Mouse (Mus musculus) cortical plate, adult 2 months (tissue): ENCODE measurements around the gene Gzmk.

Source experiments
- CTCF ChIP-seq: fragments of 200-500 bp; IDR thresholded peaks from 2 replicates; pipeline ENCODE4 v1.5.1; 2011; ENCODE audit warnings: mild to moderate bottlenecking, control low read depth, low read length; ENCODE audit not compliant: insufficient read depth; ENCODE audit errors: extremely low read depth
- POLR2A ChIP-seq: fragments of 200-500 bp; IDR thresholded peaks from 2 replicates; pipeline ENCODE4 v1.6.1; 2011; ENCODE audit warnings: mild to moderate bottlenecking, low read length, control low read depth; ENCODE audit not compliant: insufficient read depth; ENCODE audit errors: extremely low read depth

- TF ChIP-seq CTCF = no peak
- no peak for TF ChIP-seq POLR2A
Measured at GRCm38 (mm10) chr13:113196808-113197674, 28.7 kb downstream of the Gzmk start.
